Mouse (Mus musculus) C2C12 (cell line): ENCODE results near the gene Zbtb32. TPM values are rescaled to one million over a fixed set of nuclear protein-coding genes. Genes with fewer than 3 reads are reported as not detected.

Experiments
- H3K27me3 ChIP-seq: one replicate; pipeline ENCODE4 v1.6.1; 2011; ENCODE audit not compliant: control insufficient read depth, insufficient read depth, insufficient read length
- H3K36me3 ChIP-seq: one replicate; pipeline ENCODE4 v1.6.1; 2011; ENCODE audit not compliant: control insufficient read depth, insufficient read depth
- H3K4me3 ChIP-seq: one replicate; pipeline ENCODE4 v1.5.1; 2011; ENCODE audit warnings: mild to moderate bottlenecking, control low read depth; ENCODE audit not compliant: poor library complexity, insufficient read depth, severe bottlenecking
- H3K79me2 ChIP-seq: one replicate; pipeline ENCODE4 v1.6.1; 2011; ENCODE audit not compliant: control insufficient read depth, insufficient read depth
- H3K79me3 ChIP-seq: one replicate; pipeline ENCODE4 v1.6.1; 2011; ENCODE audit warnings: low read depth, control low read depth
- H3ac ChIP-seq: one replicate; pipeline ENCODE3; 2011; ENCODE audit warnings: low read depth; ENCODE audit not compliant: control insufficient read depth, insufficient read length
- CEBPB ChIP-seq: IDR thresholded peaks from one replicate; pipeline ENCODE4 v1.6.1; 2011; ENCODE audit warnings: low read depth, mild to moderate bottlenecking, control low read depth, moderate library complexity
- CTCF ChIP-seq: IDR thresholded peaks from one replicate; pipeline ENCODE4 v1.5.1; 2011; ENCODE audit not compliant: control insufficient read depth, insufficient read depth, insufficient read length
- FOSL1 ChIP-seq: IDR thresholded peaks from one replicate; pipeline ENCODE4 v1.8.0; 2011; ENCODE audit warnings: mild to moderate bottlenecking, low read length; ENCODE audit not compliant: poor library complexity, insufficient read depth, severe bottlenecking
- MAX ChIP-seq: IDR thresholded peaks from one replicate; pipeline ENCODE4 v1.6.1; 2011; ENCODE audit warnings: mild to moderate bottlenecking, control low read depth
- MYOD1 ChIP-seq: IDR thresholded peaks from one replicate; pipeline ENCODE4 v1.6.1; 2011; ENCODE audit warnings: low read depth; ENCODE audit not compliant: control insufficient read depth, insufficient read length
- MYOG ChIP-seq: IDR thresholded peaks from one replicate; pipeline ENCODE4 v1.6.1; 2011; ENCODE audit not compliant: control insufficient read depth, insufficient read length; ENCODE audit errors: extremely low read depth
- USF1 ChIP-seq: IDR thresholded peaks from one replicate; pipeline ENCODE4 v1.6.1; 2011; ENCODE audit warnings: low read depth, mild to moderate bottlenecking, control low read depth, moderate library complexity
- polyA plus RNA-seq: library from polyadenylated mRNA; unstranded; fragments of >200 nt; fragmentation: generic; extraction: Trizol; gene quantifications from one replicate; pipeline ENCODE4 v1.2.1, GENCODE M21; 2012; ENCODE audit warnings: missing spikeins

Zbtb32 gene
- polyA plus RNA-seq, 1 experiment, result 0.05 TPM

DNA sequence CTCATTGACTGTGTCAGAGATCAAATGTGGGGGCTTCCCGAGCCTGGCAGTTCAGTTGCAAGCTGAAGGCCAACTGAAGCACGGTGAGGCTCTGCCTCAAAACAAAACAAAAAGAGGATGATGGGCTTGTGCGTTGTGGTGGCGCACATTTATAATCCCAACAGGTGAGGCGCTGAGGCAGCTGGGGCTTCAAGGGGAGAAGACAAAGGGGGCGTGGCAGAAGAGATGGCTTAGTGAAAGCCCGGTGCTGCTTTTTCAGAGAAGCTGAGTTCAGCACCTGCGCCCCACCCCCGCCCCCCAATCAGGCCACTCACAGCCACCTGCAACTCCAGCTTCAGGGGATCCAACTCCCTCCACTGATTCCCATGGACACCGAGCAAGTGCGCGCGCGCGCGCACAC, 9.8 kb upstream of the Zbtb32 start:
- Histone ChIP-seq H3K79me2 (no peaks in the 10 kb centered on the region), H3K79me3 (no peaks in the 10 kb centered on the region), H3K27me3 (no peaks in the 10 kb centered on the region), H3ac (no peak overlapping the region), H3K4me3 (no peak overlapping the region), H3K36me3 (no peaks in the 10 kb centered on the region)
- TF ChIP-seq CEBPB, result no peak
- no peak for TF ChIP-seq CTCF

DNA sequence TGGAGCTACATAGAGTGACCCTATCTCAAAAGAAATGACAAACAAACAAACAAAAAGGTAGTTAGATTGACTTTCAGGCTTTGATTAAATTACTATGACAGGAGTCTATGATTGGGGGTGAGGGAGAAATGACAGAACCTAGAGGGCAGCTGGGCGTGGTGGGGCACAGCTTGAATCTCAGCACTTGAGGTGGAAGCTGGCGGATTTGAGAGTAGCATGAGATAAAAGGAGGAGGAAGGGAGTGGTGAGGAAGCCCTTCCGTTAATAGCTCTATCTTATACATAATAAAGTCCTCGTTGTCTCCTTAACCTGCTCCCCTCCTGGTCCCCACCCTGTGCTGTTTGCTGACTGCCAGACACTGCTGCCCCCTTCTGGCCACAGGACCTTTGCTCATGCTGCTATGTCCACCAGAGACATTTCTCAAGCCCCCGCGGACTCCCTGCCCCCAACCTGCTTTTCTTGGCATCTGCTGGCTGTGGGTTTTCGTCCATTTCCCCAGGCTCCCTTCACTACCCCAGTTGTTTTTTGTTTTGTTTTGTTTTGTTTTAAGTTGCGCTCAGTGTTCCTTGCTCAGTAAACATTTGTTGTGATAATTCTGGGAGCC, 9.1 kb upstream of the Zbtb32 start:
- no peak overlapping the region for H3ac ChIP-seq
- no peaks in the 10 kb centered on the region for H3K79me2 ChIP-seq
- no peak overlapping the region for H3K4me3 ChIP-seq
- no peaks in the 10 kb centered on the region for H3K36me3 ChIP-seq
- H3K79me3 ChIP-seq, result no peaks in the 10 kb centered on the region
- no peak for TF ChIP-seq USF1
- peak; percentile 43 for TF ChIP-seq CTCF
- H3K27me3 ChIP-seq, result no peaks in the 10 kb centered on the region

DNA sequence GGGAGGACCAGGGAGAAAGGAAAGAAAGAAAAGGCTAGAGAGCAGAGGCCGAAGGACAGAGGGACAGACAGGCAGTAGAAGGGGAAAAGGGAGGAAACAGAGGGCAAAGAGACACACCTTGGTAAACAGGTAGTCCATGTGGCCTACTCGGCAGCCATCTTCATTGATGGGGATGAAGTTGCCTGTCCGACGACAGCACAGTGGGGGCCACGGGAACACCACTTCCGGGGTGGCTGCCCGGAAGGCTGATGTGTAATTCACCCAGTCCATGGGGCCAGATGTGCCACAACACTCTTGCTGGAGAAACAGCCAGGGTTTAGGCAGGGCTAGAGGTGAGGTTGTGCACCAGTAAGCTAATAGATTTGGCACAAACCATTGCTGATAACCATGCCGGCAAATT, 6.2 kb upstream of the Zbtb32 start:
- Histone ChIP-seq H3K36me3 (no peaks in the 10 kb centered on the region), H3ac (no peak overlapping the region), H3K79me2 (no peaks in the 10 kb centered on the region), H3K4me3 (no peak overlapping the region), H3K27me3 (peaks cover 5% of the 10 kb centered on the region), H3K79me3 (no peaks in the 10 kb centered on the region)
- TF ChIP-seq MYOD1, result no peak
- no peak for TF ChIP-seq CEBPB
- no peak for TF ChIP-seq MAX

DNA sequence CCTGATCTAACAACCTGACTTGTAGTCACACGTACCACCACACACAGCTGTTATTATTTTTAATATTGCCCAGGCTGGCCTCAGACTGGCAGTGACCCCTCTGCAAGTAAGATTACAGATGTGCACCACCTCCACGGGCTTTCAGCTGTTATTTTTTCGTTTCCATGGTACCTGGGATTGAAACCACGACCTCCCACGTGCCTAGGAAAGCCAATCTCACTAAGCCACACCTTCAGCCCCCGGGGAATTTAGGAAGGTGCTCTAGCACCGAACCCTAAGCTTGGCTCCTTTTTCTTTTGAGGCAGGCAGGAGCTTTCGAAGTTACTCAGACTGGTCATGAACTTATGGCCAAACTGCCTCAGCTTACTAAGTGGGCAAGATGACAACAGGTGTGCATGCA, 5.7 kb upstream of the Zbtb32 start:
- TF ChIP-seq MYOG (no peak), FOSL1 (no peak), MYOD1 (no peak)
- H3K27me3 ChIP-seq, result peaks cover 8% of the 10 kb centered on the region
- no peak overlapping the region for H3ac ChIP-seq
- H3K36me3 ChIP-seq, result no peaks in the 10 kb centered on the region
- no peaks in the 10 kb centered on the region for H3K79me2 ChIP-seq
- H3K4me3 ChIP-seq, result no peak overlapping the region
- H3K79me3 ChIP-seq, result no peaks in the 10 kb centered on the region

DNA sequence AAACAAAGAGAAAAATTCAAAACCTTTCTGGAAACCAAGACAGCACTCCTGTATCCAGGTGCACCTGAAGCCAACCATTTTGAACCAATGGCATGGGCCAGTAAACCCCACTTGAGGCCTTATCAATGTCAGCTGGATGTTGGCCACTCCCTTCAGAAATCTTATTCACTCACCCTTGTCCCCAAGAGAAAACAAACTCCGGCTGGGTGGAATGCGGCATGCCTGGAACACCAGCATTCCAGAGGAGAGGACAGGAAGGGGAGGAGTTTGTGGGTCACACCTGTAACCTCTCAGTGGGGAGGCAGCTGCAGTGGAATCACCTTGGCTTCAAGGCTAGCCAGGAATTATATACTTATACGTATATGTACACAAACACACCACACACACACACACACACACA, 3.9 kb upstream of the Zbtb32 start:
- no peaks in the 10 kb centered on the region for H3K79me3 ChIP-seq
- TF ChIP-seq FOSL1, result no peak
- no peak for TF ChIP-seq MAX
- no peak for TF ChIP-seq USF1
- no peak for TF ChIP-seq CTCF
- no peak for TF ChIP-seq MYOD1
- TF ChIP-seq MYOG, result no peak
- TF ChIP-seq CEBPB, result no peak
- H3K4me3 ChIP-seq, result no peak overlapping the region
- peaks cover 23% of the 10 kb centered on the region for H3K27me3 ChIP-seq
- no peaks in the 10 kb centered on the region for H3K36me3 ChIP-seq
- no peak overlapping the region for H3ac ChIP-seq
- H3K79me2 ChIP-seq, result no peaks in the 10 kb centered on the region

DNA sequence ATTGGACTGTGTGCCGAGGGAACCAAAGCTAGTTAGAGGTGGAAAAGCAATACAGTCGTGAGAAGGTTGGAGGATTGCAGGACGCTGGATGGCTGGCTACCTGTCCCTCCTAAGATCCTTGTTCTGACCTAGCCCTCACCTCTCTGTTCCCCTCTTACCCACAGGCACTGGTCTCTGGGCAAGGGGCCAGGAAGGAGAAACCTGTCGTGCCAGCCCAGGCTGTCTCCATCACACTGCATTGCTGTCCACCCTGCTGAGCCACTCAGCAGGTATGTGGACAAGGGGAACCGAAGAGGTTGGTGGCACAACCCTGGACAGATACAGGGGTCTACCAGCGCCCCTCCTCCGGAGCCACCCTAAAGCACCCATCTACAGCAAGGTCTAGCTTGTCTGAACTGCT, 1.9 kb upstream of the Zbtb32 start:
- H3K79me3 ChIP-seq, result no peaks in the 10 kb centered on the region
- no peak overlapping the region for H3ac ChIP-seq
- H3K27me3 ChIP-seq, result peaks cover 34% of the 10 kb centered on the region
- H3K4me3 ChIP-seq, result no peak overlapping the region
- no peaks in the 10 kb centered on the region for H3K79me2 ChIP-seq
- H3K36me3 ChIP-seq, result no peaks in the 10 kb centered on the region
- TF ChIP-seq FOSL1 (no peak), MYOD1 (no peak), CEBPB (no peak), CTCF (no peak), MAX (no peak), USF1 (no peak), MYOG (no peak)

DNA sequence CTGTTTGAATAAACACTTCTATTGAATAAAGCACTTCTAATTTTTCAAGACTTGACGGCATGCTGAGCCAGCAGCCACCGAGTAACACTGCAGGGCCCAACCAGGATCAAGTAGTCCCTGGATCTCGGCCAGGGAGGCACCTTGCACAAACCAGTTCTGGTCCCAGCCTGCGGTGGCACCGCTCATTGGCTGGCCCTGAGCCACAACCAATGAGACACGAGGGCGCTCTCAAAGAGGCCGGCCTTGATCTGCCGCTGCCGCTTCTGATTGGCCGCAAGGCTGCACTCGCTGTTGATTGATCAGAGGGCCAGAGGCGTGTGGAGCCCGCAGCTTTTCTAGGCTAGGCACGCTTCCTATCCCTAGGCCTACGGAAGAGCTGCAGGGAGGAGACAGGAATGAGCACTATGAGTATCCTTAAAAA, 1.2 kb upstream of the Zbtb32 start:
- Histone ChIP-seq H3K79me2 (no peaks in the 10 kb centered on the region), H3K36me3 (no peaks in the 10 kb centered on the region), H3ac (no peak overlapping the region), H3K79me3 (no peaks in the 10 kb centered on the region), H3K4me3 (no peak overlapping the region), H3K27me3 (peaks cover 41% of the 10 kb centered on the region)
- no peak for TF ChIP-seq FOSL1
- TF ChIP-seq USF1, result no peak
- TF ChIP-seq MYOD1, result no peak
- TF ChIP-seq MYOG, result no peak
- TF ChIP-seq CEBPB, result no peak
- TF ChIP-seq MAX, result no peak
- TF ChIP-seq CTCF, result no peak
